Mouse (Mus musculus): ENCODE results near the gene Srrm4. TPM values are rescaled to one million over a fixed set of nuclear protein-coding genes. Genes with fewer than 3 reads are reported as not detected.

The Srrm4 gene
- polyA plus RNA-seq, 1 experiment from 2014 or later: 23.6 TPM

- ATAC-seq (ENCODE audit: low FRiP score): no peak
- Histone ChIP-seq H3K9ac (no peak overlapping the region), H3K4me3 (no peak overlapping the region), H3K27ac (no peak overlapping the region), H3K4me1 (replicated peaks) (peaks cover under 1% of the 10 kb centered on the region; the same call in 1 of the 2 replicates), H3K4me2 (no peak overlapping the region), H3K9me3 (no peaks in the 10 kb centered on the region), H3K27me3 (no peaks in the 10 kb centered on the region), H3K36me3 (peaks cover 31% of the 10 kb centered on the region)
- 44% methylated on average over 11 of the region's 11 CpGs for WGBS
Measured at GRCm38 (mm10) chr5:116545746-116546145, 45.9 kb downstream of the Srrm4 start.

GRCm38 (mm10) chr5:116542317-116542716 is 49.3 kb downstream of the Srrm4 start:
- peaks cover 8% of the 10 kb centered on the region for H3K36me3 ChIP-seq
- peaks cover 24% of the 10 kb centered on the region for H3K4me1 ChIP-seq (replicated peaks)
- H3K9me3 ChIP-seq: no peaks in the 10 kb centered on the region
- H3K4me3 ChIP-seq: no peak overlapping the region
- 62% methylated on average over 7 of the region's 7 CpGs for WGBS
- H3K9ac ChIP-seq: no peak overlapping the region
- H3K4me2 ChIP-seq: no peak overlapping the region
- no peaks in the 10 kb centered on the region for H3K27me3 ChIP-seq
- ATAC-seq (ENCODE audit: low FRiP score): no peak
- no peak overlapping the region for H3K27ac ChIP-seq

- H3K4me3 ChIP-seq: no peak overlapping the region
- H3K27ac ChIP-seq: no peak overlapping the region
- ATAC-seq (ENCODE audit: low FRiP score): no peak
- no peak overlapping the region for H3K4me2 ChIP-seq
- no peaks in the 10 kb centered on the region for H3K27me3 ChIP-seq
- 84% methylated on average over 3 of the region's 3 CpGs for WGBS
- no peaks in the 10 kb centered on the region for H3K36me3 ChIP-seq
- H3K9ac ChIP-seq: no peak overlapping the region
- no peaks in the 10 kb centered on the region for H3K9me3 ChIP-seq
- peaks cover 24% of the 10 kb centered on the region for H3K4me1 ChIP-seq (replicated peaks)
Measured at GRCm38 (mm10) chr5:116541128-116541527, 50.5 kb downstream of the Srrm4 start.

- Histone ChIP-seq H3K27ac (peak overlapping the region; percentile 84), H3K9ac (peak overlapping the region; percentile 29), H3K4me2 (peak overlapping the region; percentile 19; the same call in 1 of the 2 replicates), H3K4me1 (replicated peaks) (peaks cover 24% of the 10 kb centered on the region), H3K27me3 (no peaks in the 10 kb centered on the region), H3K36me3 (peaks cover 7% of the 10 kb centered on the region; the same call in 1 of the 2 replicates), H3K4me3 (no peak overlapping the region), H3K9me3 (no peaks in the 10 kb centered on the region)
- ATAC-seq (ENCODE audit: low FRiP score): no peak
- WGBS: 31% methylated on average over 3 of the region's 3 CpGs
Measured at GRCm38 (mm10) chr5:116539360-116539759, 52.3 kb downstream of the Srrm4 start.

GRCm38 (mm10) chr5:116538491-116538890 is 53.1 kb downstream of the Srrm4 start:
- Histone ChIP-seq H3K4me2 (no peak overlapping the region), H3K36me3 (peaks cover 7% of the 10 kb centered on the region; the same call in 1 of the 2 replicates), H3K4me1 (replicated peaks) (peaks cover 24% of the 10 kb centered on the region), H3K27me3 (no peaks in the 10 kb centered on the region), H3K4me3 (no peak overlapping the region), H3K9me3 (no peaks in the 10 kb centered on the region), H3K9ac (no peak overlapping the region), H3K27ac (no peak overlapping the region)
- 56% methylated on average over 3 of the region's 3 CpGs for WGBS
- ATAC-seq (ENCODE audit: low FRiP score): no peak

GRCm38 (mm10) chr5:116526324-116526723 is 65.3 kb downstream of the Srrm4 start:
- H3K4me2 ChIP-seq: no peak overlapping the region
- H3K9ac ChIP-seq: peak overlapping the region; percentile 39; the same call in 1 of the 2 replicates
- WGBS: 38% methylated on average over 4 of the region's 4 CpGs
- ATAC-seq (ENCODE audit: low FRiP score): no peak
- H3K27me3 ChIP-seq: no peaks in the 10 kb centered on the region
- peaks cover 43% of the 10 kb centered on the region for H3K4me1 ChIP-seq (replicated peaks)
- H3K4me3 ChIP-seq: no peak overlapping the region
- H3K9me3 ChIP-seq: no peaks in the 10 kb centered on the region
- H3K36me3 ChIP-seq: no peaks in the 10 kb centered on the region
- H3K27ac ChIP-seq: peak overlapping the region; percentile 62

- Histone ChIP-seq H3K27me3 (no peaks in the 10 kb centered on the region), H3K9me3 (no peaks in the 10 kb centered on the region), H3K27ac (0 out of 2 replicates have a peak overlapping the region, but pooled peaks have one; percentile 48), H3K4me1 (replicated peaks) (peaks cover 43% of the 10 kb centered on the region), H3K4me2 (no peak overlapping the region), H3K36me3 (no peaks in the 10 kb centered on the region), H3K4me3 (no peak overlapping the region), H3K9ac (no peak overlapping the region)
- 78% methylated on average over 8 of the region's 8 CpGs for WGBS
- no peak for ATAC-seq (ENCODE audit: low FRiP score)
Measured at GRCm38 (mm10) chr5:116525308-116525707, 66.3 kb downstream of the Srrm4 start.

- no peaks in the 10 kb centered on the region for H3K27me3 ChIP-seq
- H3K27ac ChIP-seq: no peak overlapping the region
- no peak overlapping the region for H3K9ac ChIP-seq
- H3K4me3 ChIP-seq: no peak overlapping the region
- H3K9me3 ChIP-seq: no peaks in the 10 kb centered on the region
- WGBS: 81% methylated on average over 8 of the region's 8 CpGs
- ATAC-seq (ENCODE audit: low FRiP score): no peak
- no peak overlapping the region for H3K4me2 ChIP-seq
- no peaks in the 10 kb centered on the region for H3K36me3 ChIP-seq
- peaks cover 42% of the 10 kb centered on the region for H3K4me1 ChIP-seq (replicated peaks)
Measured at GRCm38 (mm10) chr5:116523553-116523952, 68.1 kb downstream of the Srrm4 start.

GRCm38 (mm10) chr5:116523079-116523478 is 68.5 kb downstream of the Srrm4 start:
- H3K4me2 ChIP-seq: no peak overlapping the region
- no peaks in the 10 kb centered on the region for H3K27me3 ChIP-seq
- H3K4me3 ChIP-seq: no peak overlapping the region
- no peak overlapping the region for H3K9ac ChIP-seq
- no peak for ATAC-seq (ENCODE audit: low FRiP score)
- peak overlapping the region; percentile 52 for H3K27ac ChIP-seq
- H3K4me1 ChIP-seq (replicated peaks): peaks cover 42% of the 10 kb centered on the region
- no peaks in the 10 kb centered on the region for H3K9me3 ChIP-seq
- WGBS: 69% methylated on average over 9 of the region's 9 CpGs
- H3K36me3 ChIP-seq: no peaks in the 10 kb centered on the region

- no peaks in the 10 kb centered on the region for H3K36me3 ChIP-seq
- no peak overlapping the region for H3K27ac ChIP-seq
- WGBS: 82% methylated on average over 11 of the region's 11 CpGs
- H3K27me3 ChIP-seq: no peaks in the 10 kb centered on the region
- no peak for ATAC-seq (ENCODE audit: low FRiP score)
- H3K9ac ChIP-seq: no peak overlapping the region
- H3K4me3 ChIP-seq: no peak overlapping the region
- peaks cover 42% of the 10 kb centered on the region for H3K4me1 ChIP-seq (replicated peaks)
- no peaks in the 10 kb centered on the region for H3K9me3 ChIP-seq
- no peak overlapping the region for H3K4me2 ChIP-seq
Measured at GRCm38 (mm10) chr5:116522273-116522672, 69.3 kb downstream of the Srrm4 start.

GRCm38 (mm10) chr5:116518047-116518446 is 73.6 kb downstream of the Srrm4 start:
- H3K27ac ChIP-seq: no peak overlapping the region
- H3K4me1 ChIP-seq (replicated peaks): peaks cover 25% of the 10 kb centered on the region
- no peak for ATAC-seq (ENCODE audit: low FRiP score)
- H3K4me2 ChIP-seq: no peak overlapping the region
- no peaks in the 10 kb centered on the region for H3K9me3 ChIP-seq
- no peak overlapping the region for H3K4me3 ChIP-seq
- H3K36me3 ChIP-seq: 0 out of 2 replicates have a peak, but pooled peaks cover 2% of the 10 kb centered on the region
- H3K27me3 ChIP-seq: no peaks in the 10 kb centered on the region
- WGBS: 23% methylated on average over 4 of the region's 4 CpGs
- no peak overlapping the region for H3K9ac ChIP-seq

- H3K9me3 ChIP-seq: no peaks in the 10 kb centered on the region
- 59% methylated on average over 4 of the region's 4 CpGs for WGBS
- H3K27me3 ChIP-seq: no peaks in the 10 kb centered on the region
- ATAC-seq (ENCODE audit: low FRiP score): no peak
- H3K27ac ChIP-seq: 0 out of 2 replicates have a peak overlapping the region, but pooled peaks have one; percentile 8
- peaks cover 33% of the 10 kb centered on the region for H3K4me1 ChIP-seq (replicated peaks)
- H3K4me3 ChIP-seq: no peak overlapping the region
- H3K9ac ChIP-seq: no peak overlapping the region
- H3K4me2 ChIP-seq: no peak overlapping the region
- H3K36me3 ChIP-seq: peaks cover 8% of the 10 kb centered on the region; the same call in 1 of the 2 replicates
Measured at GRCm38 (mm10) chr5:116512135-116512534, 79.5 kb downstream of the Srrm4 start.

- Histone ChIP-seq H3K27me3 (no peaks in the 10 kb centered on the region), H3K4me2 (no peak overlapping the region), H3K9ac (no peak overlapping the region), H3K4me1 (replicated peaks) (peaks cover 35% of the 10 kb centered on the region), H3K4me3 (no peak overlapping the region), H3K36me3 (peaks cover 8% of the 10 kb centered on the region; the same call in 1 of the 2 replicates), H3K27ac (no peak overlapping the region), H3K9me3 (no peaks in the 10 kb centered on the region)
- no peak for ATAC-seq (ENCODE audit: low FRiP score)
- WGBS: 83% methylated on average over 5 of the region's 5 CpGs
Measured at GRCm38 (mm10) chr5:116510229-116510628, 81.4 kb downstream of the Srrm4 start.
